In the genomic region with DNA sequence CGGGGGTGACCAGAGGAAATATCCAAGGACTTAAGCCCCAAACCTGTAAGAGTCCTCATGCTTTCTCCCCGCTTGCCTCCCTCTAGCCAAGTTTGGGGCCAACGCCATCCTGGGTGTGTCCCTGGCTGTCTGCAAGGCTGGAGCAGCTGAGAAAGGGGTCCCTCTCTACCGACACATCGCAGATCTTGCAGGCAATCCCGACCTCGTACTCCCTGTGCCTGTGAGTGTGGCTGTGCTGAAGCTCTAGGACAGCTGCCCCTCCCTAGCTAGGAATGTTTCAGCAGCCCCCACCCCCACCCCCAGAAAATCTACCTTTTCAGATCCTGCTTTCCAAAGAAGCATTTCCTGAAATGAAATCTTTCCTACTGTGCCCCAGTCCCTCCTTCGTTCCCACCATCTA, we compare ENCODE assay signal across 22 mouse cellular contexts. TPM values are rescaled to one million over a fixed set of nuclear protein-coding genes. Genes with fewer than 3 reads are reported as not detected.
DNase-seq lines count a peak whose midpoint lies in the region; ATAC-seq lines count a peak whose summit lies in the region.
"Had no signal": no experiment of that assay in that cellular context is flagged by ENCODE, and none has a peak within 500 bp of the region (broad histone marks: within the 10 kb centered on the region; RNA-seq: fewer than 3 reads in every experiment).

No protein-coding gene starts in this region.

- H3K4me3 ChIP-seq in heart, embryonic 12.5 days = no peak overlapping the region
- H3K4me3 ChIP-seq in megakaryocyte, embryonic 14.5 days (replicated peaks) = peak overlapping the region; percentile 28
- H3K4me3 ChIP-seq in embryonic facial prominence, embryonic 13.5 days = no peak overlapping the region
- H3K4me3 ChIP-seq: forebrain, embryonic 15.5 days; hindbrain, embryonic 12.5 days; liver, embryonic 12.5 days; lung, embryonic 15.5 days; neural tube, embryonic 13.5 days had no signal

- intact Hi-C loops in heart, postnatal 36 days (cut with DNase I) = loop anchor here (10.0 kb wide), 1 partner anchor 664 kb away; a partner anchor contains a TSS

- DNase-seq in heart, postnatal 36 days = no peak
- no peak for DNase-seq in layer of hippocampus, postnatal 14 days (ENCODE audit: low spot score in 2 of 2)
- no peak for DNase-seq in c-Kit-positive CD71-positive TER-119-positive erythroid progenitor cells, embryonic 14.5 days (ENCODE audit: low spot score)
- no peak for DNase-seq in adrenal gland, postnatal 10 days
- DNase-seq: B cell, adult 2 months; cerebellum, adult 2 months; gastrocnemius, postnatal 25 days; kidney, adult 9 months; kidney, postnatal 25 days; right cerebral cortex, adult 18-20 months; thymus, postnatal 25 days had no signal

- peaks cover 47% of the 10 kb centered on the region for H3K4me1 ChIP-seq in heart, embryonic 12.5 days (replicated peaks)
- H3K4me1 ChIP-seq in megakaryocyte, embryonic 14.5 days = peaks cover 69% of the 10 kb centered on the region
- H3K4me1 ChIP-seq in embryonic facial prominence, embryonic 13.5 days = peaks cover 34% of the 10 kb centered on the region

- no peak overlapping the region for H3K27ac ChIP-seq in heart, embryonic 12.5 days (ENCODE audit: poor library complexity, severe bottlenecking)
- peak overlapping the region; percentile 14; the same call in 1 of the 2 replicates for H3K27ac ChIP-seq in embryonic facial prominence, embryonic 13.5 days
- H3K27ac ChIP-seq: forebrain, embryonic 15.5 days; hindbrain, embryonic 12.5 days; liver, embryonic 12.5 days; lung, embryonic 15.5 days; neural tube, embryonic 13.5 days had no signal

- H3K27me3 ChIP-seq in heart, embryonic 12.5 days (replicated peaks) = no peaks in the 10 kb centered on the region
- no peaks in the 10 kb centered on the region for H3K27me3 ChIP-seq in megakaryocyte, embryonic 14.5 days (replicated peaks)
- H3K27me3 ChIP-seq in embryonic facial prominence, embryonic 13.5 days = no peaks in the 10 kb centered on the region
- H3K27me3 ChIP-seq: forebrain, embryonic 15.5 days; hindbrain, embryonic 12.5 days; lung, embryonic 15.5 days; neural tube, embryonic 13.5 days had no signal

- H3K36me3 ChIP-seq in heart, embryonic 12.5 days = peaks cover 48% of the 10 kb centered on the region
- peaks cover 50% of the 10 kb centered on the region for H3K36me3 ChIP-seq in megakaryocyte, embryonic 14.5 days (replicated peaks; ENCODE audit: low read length)
- peaks cover 34% of the 10 kb centered on the region for H3K36me3 ChIP-seq in embryonic facial prominence, embryonic 13.5 days

- peak overlapping the region; percentile 60; the same call in 1 of the 2 replicates for H3K9ac ChIP-seq in heart, embryonic 12.5 days
- H3K9ac ChIP-seq in embryonic facial prominence, embryonic 13.5 days = 0 out of 2 replicates have a peak overlapping the region, but pooled peaks have one; percentile 100
- H3K9ac ChIP-seq: forebrain, embryonic 15.5 days; liver, embryonic 12.5 days; lung, embryonic 15.5 days; neural tube, embryonic 13.5 days had no signal

- WGBS in heart, embryonic 12.5 days = 59% methylated on average over 8 of the region's 8 CpGs
- 69% methylated on average over 8 of the region's 8 CpGs for WGBS in embryonic facial prominence, embryonic 13.5 days

- no peaks in the 10 kb centered on the region for H3K9me3 ChIP-seq in heart, embryonic 12.5 days (replicated peaks)
- no peaks in the 10 kb centered on the region for H3K9me3 ChIP-seq in megakaryocyte, embryonic 14.5 days
- H3K9me3 ChIP-seq in embryonic facial prominence, embryonic 13.5 days = no peaks in the 10 kb centered on the region
- H3K9me3 ChIP-seq: forebrain, embryonic 15.5 days; G1E; hindbrain, embryonic 12.5 days; liver, embryonic 12.5 days; lung, embryonic 15.5 days; neural tube, embryonic 13.5 days had no signal

- peak overlapping the region; percentile 82 for H3K4me2 ChIP-seq in heart, embryonic 12.5 days
- H3K4me2 ChIP-seq in embryonic facial prominence, embryonic 13.5 days = 0 out of 2 replicates have a peak overlapping the region, but pooled peaks have one; percentile 5
- H3K4me2 ChIP-seq: forebrain, embryonic 15.5 days; hindbrain, embryonic 12.5 days; liver, embryonic 12.5 days; lung, embryonic 15.5 days; midbrain, embryonic 11.5 days; neural tube, embryonic 13.5 days had no signal

- no peak for ATAC-seq in heart, embryonic 12.5 days (ENCODE audit: insufficient number of reproducible peaks, low FRiP score)
- ATAC-seq in megakaryocyte, adult 5-6 weeks (ENCODE audit: poor library complexity, severe bottlenecking) = no peak
- ATAC-seq in embryonic facial prominence, embryonic 13.5 days (ENCODE audit: insufficient number of reproducible peaks, insufficient read depth, low FRiP score, low TSS enrichment, low read depth) = no peak
- ATAC-seq: forebrain, embryonic 15.5 days; liver, embryonic 12.5 days had no signal

RNA-seq across cellular contexts. Expression of a gene that starts 1.9 kb away (rescaled TPM):
- polyA plus RNA-seq in heart, embryonic 12.5 days (2016; fragmentation: Nextera tagmentation; extraction: Ambion mirVana) = 238 and 239 TPM in 2 replicates
- total RNA-seq in heart, postnatal 36 days (2021) = 1,000 to 10,000 TPM; 1,887 to 1,957 TPM
- 4.2 and 8.4 TPM in 2 replicates for polyA plus RNA-seq in megakaryocyte, embryonic 14.5 days (2012; ENCODE audit: insufficient read depth, low replicate concordance)
- total RNA-seq in megakaryocyte, adult 5-6 weeks (2015) = 6.3 and 7.8 TPM in 2 replicates
- total RNA-seq in megakaryocyte, adult 5-6 weeks (2017) = 5.9 and 8.2 TPM in 2 replicates
- 18.3 and 19.7 TPM in 2 replicates for polyA plus RNA-seq in embryonic facial prominence, embryonic 13.5 days (2015; fragmentation: Nextera tagmentation; extraction: Ambion mirVana)
- total RNA-seq in layer of hippocampus, postnatal 14 days (2021) = 10 to 100 TPM in 1 of 2 experiments, 1 to 10 TPM in 1; 5.9 to 10.1 TPM
- total RNA-seq in adrenal gland, postnatal 10 days (2021) = 100 to 1,000 TPM in 1 of 2 experiments, 10 to 100 TPM in 1; 89.5 to 224 TPM

RNA-seq across cellular contexts. Expression of a gene that starts 4.5 kb away (rescaled TPM):
- 1,661 and 1,678 TPM in 2 replicates for polyA plus RNA-seq in heart, embryonic 12.5 days (2016; fragmentation: Nextera tagmentation; extraction: Ambion mirVana)
- 100 to 1,000 TPM; 283 to 296 TPM for total RNA-seq in heart, postnatal 36 days (2021)
- polyA plus RNA-seq in megakaryocyte, embryonic 14.5 days (2012; ENCODE audit: insufficient read depth, low replicate concordance) = 9,580 and 14,702 TPM in 2 replicates
- 1,800 and 1,907 TPM in 2 replicates for total RNA-seq in megakaryocyte, adult 5-6 weeks (2015)
- total RNA-seq in megakaryocyte, adult 5-6 weeks (2017) = 869 and 896 TPM in 2 replicates
- polyA plus RNA-seq in embryonic facial prominence, embryonic 13.5 days (2015; fragmentation: Nextera tagmentation; extraction: Ambion mirVana) = 1,478 and 1,672 TPM in 2 replicates
- 100 to 1,000 TPM; 340 to 380 TPM for total RNA-seq in layer of hippocampus, postnatal 14 days (2021)
- 100 to 1,000 TPM; 677 to 708 TPM for total RNA-seq in adrenal gland, postnatal 10 days (2021)

RNA-seq across cellular contexts. Expression of a gene that starts 10.3 kb away (rescaled TPM):
- polyA plus RNA-seq in heart, embryonic 12.5 days (2016; fragmentation: Nextera tagmentation; extraction: Ambion mirVana) = 164 and 170 TPM in 2 replicates
- 10 to 100 TPM; 95.0 to 98.6 TPM for total RNA-seq in heart, postnatal 36 days (2021)
- 40.5 and 288 TPM in 2 replicates for polyA plus RNA-seq in megakaryocyte, embryonic 14.5 days (2012; ENCODE audit: insufficient read depth, low replicate concordance)
- total RNA-seq in megakaryocyte, adult 5-6 weeks (2015) = 78.5 and 83.3 TPM in 2 replicates
- 67.0 and 83.5 TPM in 2 replicates for total RNA-seq in megakaryocyte, adult 5-6 weeks (2017)
- 159 and 163 TPM in 2 replicates for polyA plus RNA-seq in embryonic facial prominence, embryonic 13.5 days (2015; fragmentation: Nextera tagmentation; extraction: Ambion mirVana)
- 10 to 100 TPM; 45.8 to 53.7 TPM for total RNA-seq in layer of hippocampus, postnatal 14 days (2021)
- 10 to 100 TPM; 66.5 to 72.6 TPM for total RNA-seq in adrenal gland, postnatal 10 days (2021)

RNA-seq across cellular contexts. Expression of a gene that starts 11.7 kb away (rescaled TPM):
- polyA plus RNA-seq in heart, embryonic 12.5 days (2016; fragmentation: Nextera tagmentation; extraction: Ambion mirVana) = 227 and 229 TPM in 2 replicates
- 100 to 1,000 TPM; 570 to 607 TPM for total RNA-seq in heart, postnatal 36 days (2021)
- 15.7 and 78.7 TPM in 2 replicates for polyA plus RNA-seq in megakaryocyte, embryonic 14.5 days (2012; ENCODE audit: insufficient read depth, low replicate concordance)
- 78.9 and 93.0 TPM in 2 replicates for total RNA-seq in megakaryocyte, adult 5-6 weeks (2015)
- 63.4 and 66.1 TPM in 2 replicates for total RNA-seq in megakaryocyte, adult 5-6 weeks (2017)
- polyA plus RNA-seq in embryonic facial prominence, embryonic 13.5 days (2015; fragmentation: Nextera tagmentation; extraction: Ambion mirVana) = 167 and 170 TPM in 2 replicates
- 100 to 1,000 TPM; 124 to 127 TPM for total RNA-seq in layer of hippocampus, postnatal 14 days (2021)
- 100 to 1,000 TPM; 180 to 220 TPM for total RNA-seq in adrenal gland, postnatal 10 days (2021)

RNA-seq across cellular contexts. Expression of a gene that starts 11.9 kb away (rescaled TPM):
- polyA plus RNA-seq in heart, embryonic 12.5 days (2016; fragmentation: Nextera tagmentation; extraction: Ambion mirVana) = 67.4 and 70.1 TPM in 2 replicates
- 10 to 100 TPM; 52.5 to 57.9 TPM for total RNA-seq in heart, postnatal 36 days (2021)
- polyA plus RNA-seq in megakaryocyte, embryonic 14.5 days (2012; ENCODE audit: insufficient read depth, low replicate concordance) = 102 and 125 TPM in 2 replicates
- total RNA-seq in megakaryocyte, adult 5-6 weeks (2015) = 75.6 and 82.1 TPM in 2 replicates
- 57.4 and 60.0 TPM in 2 replicates for total RNA-seq in megakaryocyte, adult 5-6 weeks (2017)
- polyA plus RNA-seq in embryonic facial prominence, embryonic 13.5 days (2015; fragmentation: Nextera tagmentation; extraction: Ambion mirVana) = 131 and 135 TPM in 2 replicates
- 10 to 100 TPM; 70.2 to 72.3 TPM for total RNA-seq in layer of hippocampus, postnatal 14 days (2021)
- 10 to 100 TPM; 73.9 to 86.6 TPM for total RNA-seq in adrenal gland, postnatal 10 days (2021)

Comparison
In these comparisons a context has a peak if more than half of its experiments do, and no peak if none do; other contexts are left out.
1. RNA of a gene that starts 1.9 kb away (total RNA-seq): 1,887 to 1,957 TPM in heart, postnatal 36 days; 89.5 to 224 TPM in adrenal gland, postnatal 10 days, 5.9 to 10.1 TPM in layer of hippocampus, postnatal 14 days and 5.9 to 8.2 TPM in megakaryocyte, adult 5-6 weeks; every median in the first group is over 4 times any median in the second.